Mouse (Mus musculus) testis, adult 2 months (tissue): ENCODE measurements around the gene Gas8.

Experiments used
- CTCF ChIP-seq: fragments of 200-500 bp; IDR thresholded peaks from 2 replicates; pipeline ENCODE4 v1.5.1; 2012; ENCODE audit warnings: low read depth, mild to moderate bottlenecking, inconsistent platforms, low read length, moderate library complexity; ENCODE audit not compliant: control insufficient read depth, insufficient read depth, insufficient replicate concordance
- POLR2A ChIP-seq: fragments of 200-500 bp; IDR thresholded peaks from 2 replicates; pipeline ENCODE4 v1.6.1; 2012; ENCODE audit warnings: low read depth, mild to moderate bottlenecking, inconsistent platforms, low read length, moderate library complexity; ENCODE audit not compliant: control insufficient read depth

- TF ChIP-seq POLR2A (peak; percentile 80), CTCF (no peak; the same call in 1 of the 2 replicates)
These were observed at the start of gene Gas8 for GRCm38 (mm10) chr8:123518667-123519066.
